Mouse (Mus musculus) ovary, postnatal 10 days (tissue): ENCODE measurements around the gene Sertad3.
A peak's percentile ranks its signal among the peaks of the same experiment; 100 is the strongest.
"Not testable (repeated sequence)": the region's sequence is repeated elsewhere in the genome, so short reads cannot be mapped to it uniquely, and the experiment has no call there.

Experiments used
- DNase-seq: peaks from one replicate; pipeline ENCODE4 v3.0.0; 2022; ENCODE audit warnings: low spot score

The Sertad3 gene

GRCm38 (mm10) chr7:27493022-27493421 lies 19.5 kb downstream of the Sertad3 start:
- DNase-seq: no peak

- DNase-seq: no peak
Observed at GRCm38 (mm10) chr7:27493450-27493849, 19.9 kb downstream of the Sertad3 start.

- DNase-seq: not testable (repeated sequence)
Observed at GRCm38 (mm10) chr7:27494659-27495367, 21.2 kb downstream of the Sertad3 start.

- no peak for DNase-seq
Observed at GRCm38 (mm10) chr7:27499036-27499435, 25.5 kb downstream of the Sertad3 start, which contains the start of gene Prx. TSS of gene Prx (plus strand) at chr7:27499324.

- DNase-seq: no peak
Observed at GRCm38 (mm10) chr7:27501620-27502019, 28.1 kb downstream of the Sertad3 start.

- no peak for DNase-seq
Observed at GRCm38 (mm10) chr7:27506765-27507370, 33.3 kb downstream of the Sertad3 start.

GRCm38 (mm10) chr7:27507711-27508647 lies 34.4 kb downstream of the Sertad3 start:
- peak; percentile 97 for DNase-seq

GRCm38 (mm10) chr7:27508648-27509005 lies 35.1 kb downstream of the Sertad3 start:
- no peak for DNase-seq

- no peak for DNase-seq
Observed at GRCm38 (mm10) chr7:27510809-27511208, 37.2 kb downstream of the Sertad3 start.

- DNase-seq: no peak
Observed at GRCm38 (mm10) chr7:27514961-27515360, 41.4 kb downstream of the Sertad3 start.

- no peak for DNase-seq
Observed at GRCm38 (mm10) chr7:27518314-27518713, 44.7 kb downstream of the Sertad3 start.

GRCm38 (mm10) chr7:27520104-27520503 lies 46.5 kb downstream of the Sertad3 start:
- DNase-seq: no peak

GRCm38 (mm10) chr7:27520599-27520998 lies 47.0 kb downstream of the Sertad3 start:
- no peak for DNase-seq

- DNase-seq: no peak
Observed at GRCm38 (mm10) chr7:27522967-27523366, 49.4 kb downstream of the Sertad3 start, which contains the start of gene Hipk4. TSS of gene Hipk4 (plus strand) at chr7:27523267.

- DNase-seq: no peak
Observed at GRCm38 (mm10) chr7:27523805-27524204, 50.2 kb downstream of the Sertad3 start.

- peak; percentile 41 for DNase-seq
Observed at GRCm38 (mm10) chr7:27526039-27526827, 52.7 kb downstream of the Sertad3 start.
